Mouse (Mus musculus): ENCODE results near the gene Xrcc3. TPM values are rescaled to one million over a fixed set of nuclear protein-coding genes. Genes with fewer than 3 reads are reported as not detected.

Xrcc3 gene
- polyA plus RNA-seq, 1 experiment from 2014 or later: 13.5 TPM

DNA sequence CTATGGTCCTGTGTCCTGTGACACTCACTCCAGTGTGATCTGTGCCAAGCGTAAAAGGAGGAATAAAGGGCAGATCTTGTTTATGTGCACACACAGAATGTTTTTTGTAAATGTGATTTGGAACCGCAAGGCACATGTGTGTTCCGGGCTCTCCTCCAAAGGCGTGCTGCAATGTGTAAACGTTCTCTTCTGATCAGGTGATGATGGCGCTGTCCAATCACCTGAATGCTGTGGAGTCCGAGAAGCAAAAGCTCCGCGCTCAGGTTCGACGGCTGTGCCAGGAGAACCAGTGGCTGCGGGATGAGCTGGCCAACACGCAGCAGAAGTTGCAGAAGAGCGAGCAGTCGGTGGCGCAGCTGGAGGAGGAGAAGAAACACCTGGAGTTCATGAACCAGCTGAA lies 39.5 kb downstream of the Xrcc3 start:
- H3K4me3 ChIP-seq (replicated peaks): no peak overlapping the region
- H3K9me3 ChIP-seq (replicated peaks): no peaks in the 10 kb centered on the region
- no peak overlapping the region for H3K4me2 ChIP-seq (replicated peaks)
- no peak overlapping the region for H3K27ac ChIP-seq (replicated peaks)
- peaks cover 7% of the 10 kb centered on the region for H3K4me1 ChIP-seq
- H3K9ac ChIP-seq: no peak overlapping the region
- ATAC-seq (ENCODE audit: insufficient number of reproducible peaks, low FRiP score, low TSS enrichment, low read depth): no peak
- 89% methylated on average over 16 of the region's 16 CpGs for whole genome bisulfite sequencing
- H3K27me3 ChIP-seq: no peaks in the 10 kb centered on the region
- peaks cover 70% of the 10 kb centered on the region for H3K36me3 ChIP-seq

DNA sequence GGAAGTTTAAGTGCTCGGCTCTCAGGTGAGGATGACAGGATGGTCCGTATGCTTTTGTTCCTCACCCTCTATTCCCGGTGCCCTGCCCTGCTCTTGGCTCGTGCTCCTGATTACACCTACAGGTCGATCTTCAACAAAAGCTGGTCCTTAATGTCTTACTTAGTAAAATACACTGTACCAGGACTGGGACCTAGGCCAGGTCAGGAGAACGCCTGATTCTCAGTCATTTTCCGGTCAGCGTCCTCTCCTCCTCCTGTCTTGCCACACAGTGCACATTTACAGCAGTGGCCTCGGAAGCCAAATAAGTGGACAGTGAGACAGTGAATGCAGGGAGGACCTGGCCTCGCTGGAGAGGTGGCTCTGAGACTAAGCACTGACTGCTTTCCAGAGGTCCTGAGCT lies 43.0 kb downstream of the Xrcc3 start:
- ATAC-seq (ENCODE audit: insufficient number of reproducible peaks, low FRiP score, low TSS enrichment, low read depth): no peak
- 88% methylated on average over 10 of the region's 10 CpGs for WGBS
- Histone ChIP-seq H3K9ac (no peak overlapping the region), H3K4me1 (peaks cover 21% of the 10 kb centered on the region), H3K36me3 (peaks cover 36% of the 10 kb centered on the region), H3K9me3 (replicated peaks) (no peaks in the 10 kb centered on the region), H3K4me2 (replicated peaks) (no peak overlapping the region), H3K27me3 (no peaks in the 10 kb centered on the region), H3K4me3 (replicated peaks) (no peak overlapping the region), H3K27ac (replicated peaks) (no peak overlapping the region)

GRCm38 (mm10) chr12:111769816-111770577 lies 43.7 kb downstream of the Xrcc3 start:
- Histone ChIP-seq H3K36me3 (peaks cover 30% of the 10 kb centered on the region), H3K9ac (no peak overlapping the region), H3K9me3 (replicated peaks) (no peaks in the 10 kb centered on the region), H3K27me3 (no peaks in the 10 kb centered on the region), H3K4me1 (peaks cover 22% of the 10 kb centered on the region), H3K27ac (replicated peaks) (peak overlapping the region; percentile 61), H3K4me3 (replicated peaks) (no peak overlapping the region), H3K4me2 (replicated peaks) (no peak overlapping the region)
- no peak for ATAC-seq (ENCODE audit: insufficient number of reproducible peaks, low FRiP score, low TSS enrichment, low read depth)
- 59% methylated on average over 8 of the region's 9 CpGs for WGBS

- no peak overlapping the region for H3K4me2 ChIP-seq (replicated peaks)
- H3K4me1 ChIP-seq: peaks cover 22% of the 10 kb centered on the region
- H3K9ac ChIP-seq: no peak overlapping the region; the same call in 1 of the 2 replicates
- 29% methylated on average over 10 of the region's 10 CpGs for WGBS
- peak overlapping the region; percentile 61 for H3K27ac ChIP-seq (replicated peaks)
- H3K9me3 ChIP-seq (replicated peaks): no peaks in the 10 kb centered on the region
- no peak overlapping the region for H3K4me3 ChIP-seq (replicated peaks)
- ATAC-seq (ENCODE audit: insufficient number of reproducible peaks, low FRiP score, low TSS enrichment, low read depth): 0 out of 2 replicates have a peak, but pooled peaks have one; percentile 60
- H3K36me3 ChIP-seq: peaks cover 23% of the 10 kb centered on the region
- H3K27me3 ChIP-seq: no peaks in the 10 kb centered on the region
Observed at GRCm38 (mm10) chr12:111769306-111769705, 44.4 kb downstream of the Xrcc3 start.

DNA sequence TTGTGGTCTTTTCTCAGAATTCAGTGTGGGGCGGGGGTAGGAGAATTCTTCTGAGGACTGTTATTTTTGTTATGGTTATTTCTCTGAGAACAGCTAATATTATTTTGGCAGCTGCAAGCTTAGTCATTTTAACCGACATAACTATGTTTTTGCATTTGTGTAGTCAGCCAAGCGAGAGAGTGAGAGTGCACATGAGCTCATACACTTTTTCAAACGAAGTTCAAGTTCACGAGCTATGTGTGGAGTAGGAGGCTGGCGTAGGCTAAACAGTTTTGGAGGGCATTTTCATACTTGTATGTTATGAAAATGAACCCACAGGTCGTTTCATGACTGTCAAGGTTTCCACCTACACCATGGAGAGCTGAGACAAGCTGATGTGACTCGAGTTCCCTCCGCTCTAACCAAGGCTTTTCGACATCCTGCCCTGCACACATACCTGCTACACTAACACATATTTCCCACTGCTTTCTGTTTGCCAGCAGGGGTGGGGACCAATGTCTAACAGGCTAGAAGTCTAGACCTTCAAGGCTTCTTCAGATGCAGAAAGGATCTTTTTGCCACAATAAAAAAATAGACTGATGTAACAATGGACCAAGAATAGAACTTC lies 45.2 kb downstream of the Xrcc3 start:
- 85% methylated on average over 10 of the region's 10 CpGs for WGBS
- Histone ChIP-seq H3K27ac (replicated peaks) (no peak overlapping the region), H3K4me3 (replicated peaks) (no peak overlapping the region), H3K36me3 (peaks cover 21% of the 10 kb centered on the region), H3K4me2 (replicated peaks) (no peak overlapping the region), H3K4me1 (peaks cover 22% of the 10 kb centered on the region), H3K9ac (no peak overlapping the region), H3K27me3 (no peaks in the 10 kb centered on the region), H3K9me3 (replicated peaks) (no peaks in the 10 kb centered on the region)
- ATAC-seq (ENCODE audit: insufficient number of reproducible peaks, low FRiP score, low TSS enrichment, low read depth): no peak

- WGBS: 58% methylated on average over 16 of the region's 16 CpGs
- Histone ChIP-seq H3K4me3 (replicated peaks) (no peak overlapping the region), H3K9me3 (replicated peaks) (no peaks in the 10 kb centered on the region), H3K4me1 (peaks cover 31% of the 10 kb centered on the region), H3K27ac (replicated peaks) (no peak overlapping the region), H3K4me2 (replicated peaks) (no peak overlapping the region), H3K36me3 (peaks cover 17% of the 10 kb centered on the region; the same call in 1 of the 2 replicates), H3K27me3 (no peaks in the 10 kb centered on the region), H3K9ac (no peak overlapping the region)
- no peak for ATAC-seq (ENCODE audit: insufficient number of reproducible peaks, low FRiP score, low TSS enrichment, low read depth)
Observed at GRCm38 (mm10) chr12:111766313-111767236, 47.1 kb downstream of the Xrcc3 start.

DNA sequence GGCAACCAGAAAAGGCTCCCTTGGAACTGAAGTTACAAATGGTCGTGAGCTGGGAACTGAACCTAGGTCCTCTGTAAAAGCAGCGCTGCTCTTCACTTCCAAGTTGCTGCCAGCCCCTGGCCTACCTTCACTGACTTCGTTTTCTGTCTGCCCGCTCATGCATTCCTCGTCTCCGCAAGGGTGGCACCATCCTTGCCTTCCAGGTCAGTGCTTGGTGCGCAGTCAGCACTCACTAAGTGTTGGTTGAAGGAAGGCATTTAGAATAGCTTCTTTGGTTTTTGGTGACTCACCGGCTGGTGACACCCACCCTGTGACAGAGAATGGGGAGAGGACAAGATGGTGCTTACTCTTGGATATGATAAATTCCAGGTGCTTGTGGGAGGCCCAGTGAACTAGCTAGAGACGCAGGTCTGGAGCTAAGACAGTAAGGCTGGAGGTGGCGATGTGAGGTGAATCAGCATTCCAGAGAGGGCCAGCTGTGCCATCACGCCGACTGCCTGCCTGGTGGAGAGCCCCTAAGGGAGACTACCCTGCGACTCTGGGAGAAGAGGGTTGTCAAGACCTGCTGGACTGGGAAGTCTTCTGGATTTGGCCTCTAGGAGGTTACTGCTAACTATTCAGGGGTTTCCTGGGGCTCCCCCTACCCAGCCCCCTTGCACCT lies 50.9 kb downstream of the Xrcc3 start:
- Histone ChIP-seq H3K27ac (replicated peaks) (no peak overlapping the region), H3K9ac (no peak overlapping the region), H3K36me3 (peaks cover 17% of the 10 kb centered on the region; the same call in 1 of the 2 replicates), H3K4me2 (replicated peaks) (no peak overlapping the region), H3K27me3 (no peaks in the 10 kb centered on the region), H3K4me1 (peaks cover 44% of the 10 kb centered on the region), H3K9me3 (replicated peaks) (no peaks in the 10 kb centered on the region), H3K4me3 (replicated peaks) (no peak overlapping the region)
- ATAC-seq (ENCODE audit: insufficient number of reproducible peaks, low FRiP score, low TSS enrichment, low read depth): no peak
- 86% methylated on average over 13 of the region's 13 CpGs for WGBS

- Histone ChIP-seq H3K4me3 (replicated peaks) (peak overlapping the region; percentile 64), H3K9me3 (replicated peaks) (no peaks in the 10 kb centered on the region), H3K4me1 (peaks cover 36% of the 10 kb centered on the region), H3K27ac (replicated peaks) (peak overlapping the region; percentile 87; the same call in 1 of the 2 replicates), H3K4me2 (replicated peaks) (peak overlapping the region; percentile 96), H3K36me3 (peaks cover 17% of the 10 kb centered on the region; the same call in 1 of the 2 replicates), H3K9ac (no peak overlapping the region), H3K27me3 (no peaks in the 10 kb centered on the region)
- WGBS: 43% methylated on average over 7 of the region's 7 CpGs
- no peak for ATAC-seq (ENCODE audit: insufficient number of reproducible peaks, low FRiP score, low TSS enrichment, low read depth)
Observed at GRCm38 (mm10) chr12:111760306-111760908, 53.3 kb downstream of the Xrcc3 start.

DNA sequence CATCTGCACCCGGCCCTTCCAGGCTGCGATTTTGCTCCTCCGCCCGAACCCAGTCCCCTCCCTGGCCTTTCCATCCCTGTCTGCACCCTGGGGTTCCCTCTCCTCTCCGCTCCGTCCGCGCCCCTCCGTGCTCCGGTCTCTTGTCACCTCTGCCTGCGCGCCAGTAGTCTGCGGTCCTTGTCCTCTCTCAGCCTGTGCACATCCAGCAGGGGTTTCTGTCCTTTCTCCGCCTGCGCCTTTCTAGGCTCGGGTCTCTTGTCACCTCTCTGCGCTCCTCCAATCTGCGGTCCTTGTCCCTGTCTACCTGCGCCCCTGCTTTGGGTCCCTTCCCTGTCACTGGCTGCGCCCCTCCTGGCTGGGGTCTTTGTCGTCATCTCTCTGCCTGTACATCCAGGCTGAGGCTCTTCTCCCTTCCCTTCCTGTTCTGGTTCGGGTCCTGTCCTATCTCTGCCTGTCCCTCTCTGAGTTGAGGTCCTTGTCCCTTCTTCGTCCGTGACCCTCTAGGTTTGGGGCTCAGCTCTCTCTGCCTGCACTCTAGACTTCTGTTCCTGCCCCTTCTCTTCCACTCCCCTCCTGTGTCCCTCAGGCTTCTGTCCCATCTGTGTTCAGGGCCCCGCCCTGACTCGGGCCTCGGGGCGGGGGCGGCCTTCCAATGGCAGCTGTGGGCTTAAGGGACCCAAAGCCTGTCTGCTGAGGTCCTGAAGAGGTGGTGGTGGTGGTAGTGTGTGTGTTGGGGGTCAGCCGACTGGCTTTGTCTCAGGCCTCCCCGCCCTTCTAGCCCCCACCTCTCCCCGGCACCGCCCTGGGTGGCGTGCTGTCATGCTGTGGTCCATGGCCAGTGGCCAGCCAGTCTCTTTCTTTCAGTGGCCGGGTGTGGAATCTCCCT lies 54.3 kb downstream of the Xrcc3 start:
- 1% methylated on average over 35 of the region's 35 CpGs for WGBS

More for the DNA sequence above, 54.3 kb downstream of the Xrcc3 start:
- peaks cover 17% of the 10 kb centered on the region; the same call in 1 of the 2 replicates for H3K36me3 ChIP-seq
- no peaks in the 10 kb centered on the region for H3K9me3 ChIP-seq (replicated peaks)
- H3K4me1 ChIP-seq: peaks cover 36% of the 10 kb centered on the region
- peak overlapping the region; percentile 97 for H3K9ac ChIP-seq
- H3K27ac ChIP-seq (replicated peaks): peak overlapping the region; percentile 87
- peak; percentile 57 for ATAC-seq (ENCODE audit: insufficient number of reproducible peaks, low FRiP score, low TSS enrichment, low read depth)
- H3K27me3 ChIP-seq: no peaks in the 10 kb centered on the region
- H3K4me2 ChIP-seq (replicated peaks): peak overlapping the region; percentile 96
- peak overlapping the region; percentile 64 for H3K4me3 ChIP-seq (replicated peaks)

Data from embryonic facial prominence, embryonic 15.5 days (tissue).